Mouse (Mus musculus) testis, postnatal 14 days (tissue): Measurements from ENCODE around the gene Tns4.
A peak's percentile ranks its signal among the peaks of the same experiment; 100 is the strongest.

Experiments
- DNase-seq: peaks from one replicate; pipeline ENCODE4 v3.0.0; 2021; ENCODE audit warnings: low spot score

Gene Tns4

GRCm38 (mm10) chr11:99045159-99045889 lies 43.8 kb downstream of the Tns4 start:
- no peak for DNase-seq

GRCm38 (mm10) chr11:99044306-99044705 lies 44.8 kb downstream of the Tns4 start:
- DNase-seq: no peak

- no peak for DNase-seq
Observed at GRCm38 (mm10) chr11:99043632-99044031, 45.5 kb downstream of the Tns4 start.

GRCm38 (mm10) chr11:99042834-99043431 lies 46.2 kb downstream of the Tns4 start:
- no peak for DNase-seq

- no peak for DNase-seq
Observed at GRCm38 (mm10) chr11:99041841-99042780, 47.0 kb downstream of the Tns4 start.

- DNase-seq: peak; percentile 59
Observed at GRCm38 (mm10) chr11:99041051-99041729, 47.9 kb downstream of the Tns4 start, which contains the start of gene Igfbp4. Gene Igfbp4 (plus strand): TSS chr11:99041244.

GRCm38 (mm10) chr11:99040346-99040974 lies 48.6 kb downstream of the Tns4 start:
- DNase-seq: no peak

- peak; percentile 70 for DNase-seq
Observed at GRCm38 (mm10) chr11:99039782-99040181, 49.3 kb downstream of the Tns4 start.

- no peak for DNase-seq
Observed at GRCm38 (mm10) chr11:99036254-99036653, 52.9 kb downstream of the Tns4 start.

- no peak for DNase-seq
Observed at GRCm38 (mm10) chr11:99035350-99035749, 53.8 kb downstream of the Tns4 start.

- no peak for DNase-seq
Observed at GRCm38 (mm10) chr11:99026899-99027440, 62.1 kb downstream of the Tns4 start.

GRCm38 (mm10) chr11:99025878-99026277 lies 63.2 kb downstream of the Tns4 start:
- DNase-seq: no peak

- no peak for DNase-seq
Observed at GRCm38 (mm10) chr11:99024468-99025134, 64.5 kb downstream of the Tns4 start.

- DNase-seq: peak; percentile 93
Observed at GRCm38 (mm10) chr11:99023500-99024467, 65.3 kb downstream of the Tns4 start, which contains the start of gene Top2a. Gene Top2a (minus strand): TSS chr11:99024189.

- no peak for DNase-seq
Observed at GRCm38 (mm10) chr11:99023094-99023493, 66.0 kb downstream of the Tns4 start.

- DNase-seq: no peak
Observed at GRCm38 (mm10) chr11:99022384-99022933, 66.6 kb downstream of the Tns4 start.

GRCm38 (mm10) chr11:99019844-99020243 lies 69.3 kb downstream of the Tns4 start:
- DNase-seq: no peak
